Mouse (Mus musculus) liver, adult 10 weeks (tissue): ENCODE measurements around the gene Gins2. TPM values are rescaled to one million over a fixed set of nuclear protein-coding genes. Genes with fewer than 3 reads are reported as not detected.

ENCODE experiments used
- polyA plus RNA-seq: library from polyadenylated mRNA; stranded (reverse); fragments of 350-450 nt; fragmentation: Illumina TruSeq; extraction: RNeasy Lipid Tissue Mini Kit (QIAGEN cat#74804); gene quantifications from one replicate; pipeline ENCODE4 v1.2.3, GENCODE M21; 2014; ENCODE audit warnings: low read depth, low replicate concordance

The Gins2 gene
- polyA plus RNA-seq: not detected

DNA sequence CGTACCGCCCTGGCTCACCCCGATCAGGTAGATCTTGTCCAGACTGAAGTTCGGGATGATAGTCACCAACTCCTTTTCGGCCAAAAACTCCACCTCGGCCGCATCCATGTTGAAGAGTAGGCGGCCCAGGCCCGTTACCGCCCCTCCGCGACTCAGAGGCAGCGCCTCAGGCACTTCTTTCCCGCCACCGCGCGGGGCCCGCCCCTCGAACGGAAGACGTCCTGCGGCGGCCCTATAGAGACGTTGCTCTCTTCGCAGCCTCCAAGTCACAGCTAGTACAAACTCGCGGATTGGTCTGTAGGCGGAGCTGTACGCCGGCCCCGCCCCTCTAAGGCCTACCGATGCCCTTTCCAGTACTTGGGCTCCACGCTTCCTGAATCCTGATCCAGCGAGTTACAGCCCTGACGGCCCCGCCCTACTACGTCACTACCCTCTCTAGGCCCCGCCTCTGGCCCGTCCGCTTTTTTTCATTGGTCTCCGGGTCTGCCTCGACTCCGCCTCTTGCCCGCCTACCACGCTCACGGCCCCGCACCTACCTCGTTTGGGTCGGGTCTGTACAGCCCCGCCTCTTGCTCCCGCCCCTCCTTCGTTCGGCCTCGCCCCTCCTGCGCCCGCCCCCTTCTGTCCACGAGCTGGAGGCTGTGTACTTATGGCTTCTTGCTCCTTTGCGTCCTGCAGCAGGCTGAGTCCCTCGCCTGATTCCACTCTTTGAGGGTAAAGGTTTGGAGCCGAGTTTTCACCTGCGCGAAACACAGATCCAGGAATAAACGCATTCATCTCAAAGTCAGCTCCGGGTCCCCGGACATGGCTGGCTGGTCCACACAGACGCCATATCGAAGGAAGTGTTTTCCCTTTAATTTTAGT, at the start of gene Gins2:
Gene Gins2 (minus strand): TSS at position 397 of the 864 bp plus-strand sequence.

Other genes starting within 250 kb of the Gins2 start
- gene 1190005I06Rik, start 58.3 kb upstream of the Gins2 start, polyA plus RNA-seq: not detected
- not detected for gene Gm27021, start 78.8 kb upstream of the Gins2 start, polyA plus RNA-seq
- gene Cox4i1, start 78.9 kb upstream of the Gins2 start, polyA plus RNA-seq: 60.8 TPM
- 3.6 TPM for gene Emc8, start 79.3 kb upstream of the Gins2 start, polyA plus RNA-seq
- 0.64 TPM for gene Irf8, start 147.1 kb upstream of the Gins2 start, polyA plus RNA-seq